Mouse (Mus musculus): ENCODE data around the gene Espn.

- TF ChIP-seq CTCF (IDR thresholded peaks at IDR 0.05) (peak; percentile 75), POLR2A (IDR thresholded peaks at IDR 0.05; ENCODE audit: insufficient read depth, low read depth, low read length) (no peak), EP300 (IDR thresholded peaks at IDR 0.05; ENCODE audit: insufficient read depth, low read depth, low read length) (no peak)
These were observed 32.5 kb downstream of the Espn start for GRCm38 (mm10) chr4:152119396-152120292.

All from heart, adult 2 months (tissue).